In genomic region chr3:82857414-82858077, GRCm38 (mm10) we compare ENCODE assay signal across 10 mouse cellular contexts. TPM values are rescaled to one million over a fixed set of nuclear protein-coding genes. Genes with fewer than 3 reads are reported as not detected.
A peak's percentile ranks its signal among the peaks of the same experiment; 100 is the strongest.
DNase-seq lines count a peak whose midpoint lies in the region; ATAC-seq lines count a peak whose summit lies in the region.
"Had no signal": no experiment of that assay in that cellular context is flagged by ENCODE, and none has a peak within 500 bp of the region (broad histone marks: within the 10 kb centered on the region; RNA-seq: fewer than 3 reads in every experiment).

No protein-coding gene starts in this region.

- WGBS in forebrain, embryonic 11.5 days = 25% methylated on average over 4 of the region's 4 CpGs
- 20% methylated on average over 4 of the region's 4 CpGs for WGBS in forebrain, embryonic 10.5 days
- WGBS in neural tube, embryonic 14.5 days = 21% methylated on average over 4 of the region's 4 CpGs

- H3K27me3 ChIP-seq in forebrain, embryonic 11.5 days (ENCODE audit: control insufficient read depth, insufficient read depth, low read length) = no peaks in the 10 kb centered on the region
- no peaks in the 10 kb centered on the region for H3K27me3 ChIP-seq in forebrain, embryonic 10.5 days (ENCODE audit: poor library complexity, severe bottlenecking)
- no peaks in the 10 kb centered on the region for H3K27me3 ChIP-seq in neural tube, embryonic 14.5 days (ENCODE audit: control insufficient read depth, insufficient read depth, low read length)
- H3K27me3 ChIP-seq: heart, embryonic 13.5 days; liver, embryonic 15.5 days had no signal

- H3K4me3 ChIP-seq in forebrain, embryonic 11.5 days (ENCODE audit: low read depth, low read length) = no peak overlapping the region
- H3K4me3 ChIP-seq in forebrain, embryonic 10.5 days = no peak overlapping the region
- no peak overlapping the region for H3K4me3 ChIP-seq in neural tube, embryonic 14.5 days (ENCODE audit: low read depth, low read length)
- H3K4me3 ChIP-seq: heart, embryonic 13.5 days; liver, embryonic 15.5 days had no signal

- no peaks in the 10 kb centered on the region for H3K4me1 ChIP-seq in forebrain, embryonic 11.5 days (replicated peaks; ENCODE audit: control insufficient read depth, insufficient read depth, low read length)
- no peaks in the 10 kb centered on the region for H3K4me1 ChIP-seq in forebrain, embryonic 10.5 days
- no peaks in the 10 kb centered on the region for H3K4me1 ChIP-seq in neural tube, embryonic 14.5 days (ENCODE audit: control insufficient read depth, insufficient read depth, low read length)
- H3K4me1 ChIP-seq: heart, embryonic 13.5 days; liver, embryonic 15.5 days had no signal

- H3K9ac ChIP-seq in forebrain, embryonic 11.5 days (ENCODE audit: low read length) = no peak overlapping the region
- H3K9ac ChIP-seq in neural tube, embryonic 14.5 days (replicated peaks; ENCODE audit: low read depth, low read length) = no peak overlapping the region
- H3K9ac ChIP-seq: heart, embryonic 13.5 days; liver, embryonic 15.5 days had no signal

- H3K36me3 ChIP-seq in forebrain, embryonic 11.5 days (ENCODE audit: control insufficient read depth, insufficient read depth, low read length) = no peaks in the 10 kb centered on the region
- no peaks in the 10 kb centered on the region for H3K36me3 ChIP-seq in forebrain, embryonic 10.5 days (replicated peaks)
- no peaks in the 10 kb centered on the region for H3K36me3 ChIP-seq in neural tube, embryonic 14.5 days (ENCODE audit: control insufficient read depth, insufficient read depth, low read length)
- H3K36me3 ChIP-seq: heart, embryonic 13.5 days; liver, embryonic 15.5 days had no signal

- H3K27ac ChIP-seq in forebrain, embryonic 11.5 days (ENCODE audit: low read depth, low read length) = no peak overlapping the region
- H3K27ac ChIP-seq in forebrain, embryonic 10.5 days = no peak overlapping the region
- no peak overlapping the region for H3K27ac ChIP-seq in neural tube, embryonic 14.5 days (ENCODE audit: low read depth, low read length)
- H3K27ac ChIP-seq: heart, embryonic 13.5 days; liver, embryonic 15.5 days had no signal

- H3K9me3 ChIP-seq in forebrain, embryonic 11.5 days (ENCODE audit: control insufficient read depth, low read length) = no peaks in the 10 kb centered on the region
- H3K9me3 ChIP-seq in forebrain, embryonic 10.5 days = no peaks in the 10 kb centered on the region
- H3K9me3 ChIP-seq in neural tube, embryonic 14.5 days (ENCODE audit: control insufficient read depth, low read length) = no peaks in the 10 kb centered on the region
- H3K9me3 ChIP-seq: heart, embryonic 13.5 days; liver, embryonic 15.5 days had no signal

- no peak overlapping the region for H3K4me2 ChIP-seq in forebrain, embryonic 11.5 days (ENCODE audit: low read depth, low read length, severe bottlenecking)
- H3K4me2 ChIP-seq in neural tube, embryonic 14.5 days (ENCODE audit: low read depth, low read length) = no peak overlapping the region
- H3K4me2 ChIP-seq: heart, embryonic 13.5 days; liver, embryonic 15.5 days had no signal

- ATAC-seq in forebrain, embryonic 11.5 days (replicated peaks; ENCODE audit: low FRiP score) = 0 out of 2 replicates have a peak, but pooled peaks have one; percentile 30
- ATAC-seq in neural tube, embryonic 14.5 days (ENCODE audit: low read depth) = peak; percentile 71; the same call in 1 of the 2 replicates

- no peak for DNase-seq in forebrain, embryonic 11.5 days (ENCODE audit: low spot score)
- DNase-seq in forebrain, embryonic 10.5 days (ENCODE audit: extremely low spot score, low spot score) = no peak
- DNase-seq in neural tube, embryonic 10.5 days (ENCODE audit: extremely low spot score, low spot score) = no peak
- DNase-seq in cerebellum, postnatal 36 days = peak; percentile 25 to 65
- DNase-seq in layer of hippocampus, postnatal 14 days (ENCODE audit: low spot score in 2 of 2) = peak; percentile 32 to 59
- DNase-seq in natural killer cell, adult 2 months (ENCODE audit: low spot score in 2 of 2) = no peak
- DNase-seq in heart, adult 9 months (ENCODE audit: low spot score in 2 of 2) = no peak

RNA-seq across cellular contexts. Expression of gene Rbm46, which starts 18.7 kb away (rescaled TPM):
- 2.5 TPM in 2 replicates for polyA plus RNA-seq in forebrain, embryonic 11.5 days (2014; fragmentation: Nextera tagmentation; extraction: Ambion mirVana)
- polyA plus RNA-seq in forebrain, embryonic 10.5 days (2016; fragmentation: Nextera tagmentation; extraction: Ambion mirVana) = 1.6 and 1.8 TPM in 2 replicates
- 1.6 and 2.1 TPM in 2 replicates for polyA plus RNA-seq in neural tube, embryonic 14.5 days (2014; fragmentation: Nextera tagmentation; extraction: Ambion mirVana)
- under 1 TPM; 0.60 to 0.94 TPM for total RNA-seq in layer of hippocampus, postnatal 14 days (2021)

RNA-seq across cellular contexts. Expression of gene Lrat, which starts 46.2 kb away (rescaled TPM):
- not detected in 2 replicates for polyA plus RNA-seq in forebrain, embryonic 11.5 days (2014; fragmentation: Nextera tagmentation; extraction: Ambion mirVana)
- 0.02 TPM in 1 of 2 replicates, not detected in the other for polyA plus RNA-seq in forebrain, embryonic 10.5 days (2016; fragmentation: Nextera tagmentation; extraction: Ambion mirVana)
- polyA plus RNA-seq in neural tube, embryonic 14.5 days (2014; fragmentation: Nextera tagmentation; extraction: Ambion mirVana) = 0.08 TPM in 1 of 2 replicates, not detected in the other
- total RNA-seq in layer of hippocampus, postnatal 14 days (2021) = under 1 TPM; 0.10 to 0.21 TPM

Comparison
In these comparisons a context has a peak if more than half of its experiments do, and no peak if none do; other contexts are left out.
1. DNase-seq: peak in cerebellum, postnatal 36 days (2 of 2) and layer of hippocampus, postnatal 14 days (2 of 2); none in forebrain, embryonic 11.5 days (single experiment), forebrain, embryonic 10.5 days (single experiment), neural tube, embryonic 10.5 days (single experiment), natural killer cell, adult 2 months (0 of 2) and heart, adult 9 months (0 of 2).